Mouse (Mus musculus) spleen, adult 2 months (tissue): Measurements from ENCODE around the gene Gm49395.

Experiments used
- CTCF ChIP-seq: fragments of 200-500 bp; IDR thresholded peaks from 2 replicates; pipeline ENCODE4 v1.5.1; 2011; ENCODE audit warnings: mild to moderate bottlenecking, inconsistent platforms; ENCODE audit not compliant: insufficient read depth, insufficient read length, insufficient replicate concordance; ENCODE audit errors: extremely low read depth
- POLR2A ChIP-seq: fragments of 200-500 bp; IDR thresholded peaks from 2 replicates; pipeline ENCODE4 v1.6.1; 2011; ENCODE audit warnings: low read depth, low read length, inconsistent platforms

DNA sequence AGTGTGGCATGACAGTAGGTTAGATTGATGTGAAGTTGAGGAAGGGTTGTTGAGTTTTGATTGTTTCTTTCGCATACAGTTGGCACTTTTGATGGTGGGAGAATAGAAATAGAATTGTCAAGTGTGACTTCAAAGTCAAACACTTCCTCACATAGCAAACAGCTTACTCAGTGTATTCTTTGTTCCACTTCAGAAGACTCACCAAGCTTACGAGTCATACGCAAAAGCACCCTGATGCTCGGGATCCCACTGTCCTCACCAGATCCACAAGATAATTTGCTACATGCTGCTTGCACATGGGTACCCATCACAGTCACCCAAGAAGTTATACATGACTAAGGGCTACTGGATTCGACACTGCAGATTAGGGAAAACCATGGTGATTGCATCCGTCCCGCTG, 36.8 kb upstream of the Gm49395 start:
- TF ChIP-seq CTCF: no peak
- TF ChIP-seq POLR2A: no peak
